Mouse (Mus musculus) cerebellum, adult 2 months (tissue): Measurements from ENCODE around the gene Josd1. TPM values are rescaled to one million over a fixed set of nuclear protein-coding genes. Genes with fewer than 3 reads are reported as not detected.
A peak's percentile ranks its signal among the peaks of the same experiment; 100 is the strongest.

ENCODE experiments used
- DNase-seq, 2 experiments: peaks; one replicate each; pipeline ENCODE4 v3.0.0; 2021
- H3K27ac ChIP-seq: fragments of 200-500 bp; 2 replicates; pipeline ENCODE4 v1.5.1; 2012; ENCODE audit warnings: low read length, control low read depth, inconsistent platforms; ENCODE audit not compliant: insufficient read depth
- H3K27me3 ChIP-seq: fragments of 200-500 bp; 2 replicates; pipeline ENCODE4 v1.6.1; 2012; ENCODE audit warnings: inconsistent platforms, mild to moderate bottlenecking, low read length, moderate library complexity; ENCODE audit not compliant: control insufficient read depth, insufficient read depth
- H3K4me1 ChIP-seq: fragments of 200-500 bp; 2 replicates; pipeline ENCODE4 v1.6.1; 2011; ENCODE audit warnings: low read length; ENCODE audit not compliant: control insufficient read depth, insufficient read depth
- H3K4me3 ChIP-seq: fragments of 200-500 bp; replicated peaks from 2 replicates; pipeline ENCODE3; 2011; ENCODE audit warnings: mild to moderate bottlenecking, low read depth, low read length, control low read depth; ENCODE audit not compliant: insufficient read depth
- CTCF ChIP-seq: fragments of 200-500 bp; IDR thresholded peaks from 2 replicates; pipeline ENCODE4 v1.5.1; 2011; ENCODE audit warnings: low read depth, mild to moderate bottlenecking, control low read depth, low read length, moderate library complexity, borderline replicate concordance; ENCODE audit not compliant: insufficient read depth
- POLR2A ChIP-seq: fragments of 200-500 bp; IDR thresholded peaks from 2 replicates; pipeline ENCODE4 v1.6.1; 2011; ENCODE audit warnings: low read length, control low read depth, borderline replicate concordance; ENCODE audit not compliant: insufficient read depth
- WGBS: fragments of 180-500 bp; shearing (Covaris S2); methylation state at CpG from one replicate; pipeline ENCODE4 v1.1.7; 2018; 5-methylcytosine and 5-hydroxymethylcytosine counted together
- polyA plus RNA-seq: library from polyadenylated mRNA; depleted of rRNA; stranded (reverse); fragments of >200 nt; gene quantifications from 2 replicates; pipeline ENCODE4 v1.2.3, GENCODE M21; 2012

The Josd1 gene
- polyA plus RNA-seq, 1 experiment = 43.8 TPM

DNA sequence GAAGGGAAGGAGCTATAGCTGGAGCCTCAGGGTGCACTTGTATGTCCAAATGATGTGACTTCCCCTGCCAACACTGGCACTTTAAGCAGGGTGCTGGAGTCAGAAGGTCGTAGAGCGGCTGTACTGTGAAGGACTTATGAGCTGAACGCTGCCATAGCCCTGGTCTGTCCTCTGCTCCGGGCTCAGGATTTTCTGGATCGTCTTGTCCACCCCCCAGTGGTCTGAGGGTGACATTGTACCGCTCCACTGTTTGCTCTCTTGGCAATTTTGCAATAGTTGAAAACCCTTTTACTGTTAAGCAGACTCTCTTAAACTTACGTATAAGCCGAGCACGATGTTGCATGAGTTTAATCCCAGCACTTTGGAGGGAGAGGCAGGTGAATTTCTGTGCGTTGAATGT, 18.5 kb downstream of the Josd1 start:
- Histone ChIP-seq H3K4me1 (no peaks in the 10 kb centered on the region), H3K4me3 (no peak overlapping the region), H3K27ac (no peak overlapping the region), H3K27me3 (no peaks in the 10 kb centered on the region)
- TF ChIP-seq POLR2A (no peak), CTCF (no peak)
- DNase-seq = no peak
- 59% methylated on average over 10 of the region's 10 CpGs for WGBS

GRCm38 (mm10) chr15:79664666-79665065, 23.1 kb downstream of the Josd1 start:
- WGBS = 88% methylated on average over 8 of the region's 8 CpGs
- Histone ChIP-seq H3K4me1 (no peaks in the 10 kb centered on the region), H3K27ac (no peak overlapping the region), H3K4me3 (no peak overlapping the region), H3K27me3 (no peaks in the 10 kb centered on the region)
- DNase-seq = no peak
- TF ChIP-seq CTCF (no peak), POLR2A (no peak)

GRCm38 (mm10) chr15:79661852-79662251, 25.9 kb downstream of the Josd1 start:
- 75% methylated on average over 4 of the region's 4 CpGs for WGBS
- no peak overlapping the region for H3K27ac ChIP-seq
- H3K4me1 ChIP-seq = no peaks in the 10 kb centered on the region
- H3K4me3 ChIP-seq = no peak overlapping the region
- no peaks in the 10 kb centered on the region for H3K27me3 ChIP-seq
- TF ChIP-seq POLR2A (no peak), CTCF (peak; percentile 43; the same call in 1 of the 2 replicates)
- no peak for DNase-seq

GRCm38 (mm10) chr15:79658531-79659375, 29.0 kb downstream of the Josd1 start, which contains the start of the genes Fam227a and Cby1:
Gene Fam227a, minus strand, starts transcription at chr15:79658956.
Gene Cby1, plus strand, starts transcription at chr15:79659199.
- no peaks in the 10 kb centered on the region for H3K4me1 ChIP-seq
- H3K4me3 ChIP-seq = peak within 1 kb of the TSS; percentile 87
- no peaks in the 10 kb centered on the region for H3K27me3 ChIP-seq
- under 1% methylated on average over 55 of the region's 55 CpGs for WGBS
- TF ChIP-seq CTCF (no peak), POLR2A (peak; percentile 85)
- DNase-seq = peak; percentile 96 to 98
- peak within 1 kb of the TSS; percentile 95 for H3K27ac ChIP-seq

GRCm38 (mm10) chr15:79657837-79658530, 29.7 kb downstream of the Josd1 start:
- WGBS = 2% methylated on average over 16 of the region's 16 CpGs
- peak; percentile 57; the same call in 1 of the 2 replicates for TF ChIP-seq CTCF
- no peak for TF ChIP-seq POLR2A
- DNase-seq = peak; percentile 84 to 90
- no peaks in the 10 kb centered on the region for H3K4me1 ChIP-seq
- H3K27ac ChIP-seq = peak overlapping the region; percentile 95
- peak overlapping the region; percentile 87 for H3K4me3 ChIP-seq
- no peaks in the 10 kb centered on the region for H3K27me3 ChIP-seq

GRCm38 (mm10) chr15:79656451-79656850, 31.3 kb downstream of the Josd1 start:
- H3K27ac ChIP-seq = no peak overlapping the region
- H3K27me3 ChIP-seq = no peaks in the 10 kb centered on the region
- WGBS = 81% methylated on average over 14 of the region's 14 CpGs
- no peak for DNase-seq
- TF ChIP-seq CTCF (no peak), POLR2A (no peak)
- H3K4me1 ChIP-seq = no peaks in the 10 kb centered on the region
- H3K4me3 ChIP-seq = no peak overlapping the region

- 79% methylated on average over 4 of the region's 4 CpGs for WGBS
- Histone ChIP-seq H3K4me3 (no peak overlapping the region), H3K27ac (no peak overlapping the region), H3K4me1 (no peaks in the 10 kb centered on the region), H3K27me3 (no peaks in the 10 kb centered on the region)
- peak; percentile 28; the same call in 1 of the 2 replicates for TF ChIP-seq CTCF
- TF ChIP-seq POLR2A = no peak
- DNase-seq = no peak
Observed at GRCm38 (mm10) chr15:79651481-79651880, 36.2 kb downstream of the Josd1 start.

- H3K27ac ChIP-seq = no peak overlapping the region
- TF ChIP-seq CTCF = peak; percentile 52; the same call in 1 of the 2 replicates
- no peak for TF ChIP-seq POLR2A
- no peaks in the 10 kb centered on the region for H3K27me3 ChIP-seq
- no peak overlapping the region for H3K4me3 ChIP-seq
- H3K4me1 ChIP-seq = no peaks in the 10 kb centered on the region
- no peak for DNase-seq
Observed at GRCm38 (mm10) chr15:79650569-79650968, 37.1 kb downstream of the Josd1 start.
